Mouse (Mus musculus) Muller cell, postnatal 12 days (primary cell): ENCODE data around the gene Tgm2.

ENCODE experiments used
- DNase-seq: peaks from one replicate; pipeline ENCODE4 v3.0.0-alpha.2; 2015; ENCODE audit errors: inconsistent ontology term

The Tgm2 gene

GRCm38 (mm10) chr2:158141271-158141670 is 5.0 kb downstream of the Tgm2 start:
- no peak for DNase-seq

DNA sequence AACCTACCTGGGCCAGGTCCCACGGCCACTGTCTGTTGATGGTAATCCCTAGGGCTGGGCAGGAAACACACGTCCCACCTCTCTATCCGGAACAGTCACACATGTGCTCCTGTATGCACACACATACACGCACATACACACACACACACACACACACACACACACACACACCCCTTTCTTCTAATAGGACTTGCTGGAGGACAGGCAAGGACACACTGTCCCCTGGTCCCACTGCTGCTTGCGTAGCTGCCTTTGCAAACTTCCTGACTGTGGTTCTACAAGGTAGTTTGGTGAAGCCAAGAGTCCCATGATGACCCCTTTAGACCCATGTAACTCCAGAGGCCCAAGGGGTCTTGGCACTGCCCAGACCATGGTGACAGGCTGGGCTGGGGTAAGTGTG is 5.6 kb downstream of the Tgm2 start:
- DNase-seq, result no peak

DNA sequence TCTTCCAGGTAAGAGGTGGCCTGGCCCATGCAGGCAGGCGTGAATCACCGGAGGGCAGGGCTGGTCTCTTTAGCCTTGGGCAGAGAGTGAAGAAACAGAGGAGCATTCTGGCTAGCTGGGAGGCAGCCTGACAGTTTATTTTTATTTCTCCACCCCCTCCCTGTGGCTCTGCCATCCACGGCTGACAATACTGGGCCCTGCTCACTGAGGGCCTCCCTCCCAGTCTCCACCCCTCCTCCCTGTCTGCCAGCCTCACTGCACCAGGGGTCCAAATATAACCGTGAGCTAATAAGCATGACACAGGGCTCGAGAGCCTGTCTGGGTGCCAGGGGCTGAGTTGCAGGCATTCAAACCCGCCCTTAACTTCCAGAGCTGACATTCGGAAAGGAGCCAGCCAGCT is 6.6 kb downstream of the Tgm2 start:
- peak; percentile 97 for DNase-seq

DNA sequence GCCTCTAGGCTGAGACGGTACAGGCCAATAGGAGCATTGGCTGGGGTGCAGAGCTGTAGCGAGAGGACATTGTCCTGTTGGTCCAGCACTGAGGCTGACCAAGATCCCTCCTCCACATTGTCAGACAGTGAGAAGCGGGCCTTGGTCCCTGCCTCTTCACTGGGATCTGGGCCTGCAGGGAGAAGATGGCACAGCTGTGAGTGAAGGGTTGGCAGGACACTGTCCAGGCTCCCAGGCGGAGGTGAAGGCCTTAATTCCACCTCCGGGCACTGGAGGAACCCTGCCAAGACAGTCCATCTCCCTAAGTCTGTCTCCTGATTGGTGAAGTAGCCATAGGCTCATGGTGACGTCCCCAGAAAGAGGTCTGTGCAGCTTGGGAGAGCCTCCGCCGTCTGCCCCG is 7.5 kb downstream of the Tgm2 start:
- no peak for DNase-seq

GRCm38 (mm10) chr2:158137771-158138170 is 8.5 kb downstream of the Tgm2 start:
- DNase-seq, result no peak

DNA sequence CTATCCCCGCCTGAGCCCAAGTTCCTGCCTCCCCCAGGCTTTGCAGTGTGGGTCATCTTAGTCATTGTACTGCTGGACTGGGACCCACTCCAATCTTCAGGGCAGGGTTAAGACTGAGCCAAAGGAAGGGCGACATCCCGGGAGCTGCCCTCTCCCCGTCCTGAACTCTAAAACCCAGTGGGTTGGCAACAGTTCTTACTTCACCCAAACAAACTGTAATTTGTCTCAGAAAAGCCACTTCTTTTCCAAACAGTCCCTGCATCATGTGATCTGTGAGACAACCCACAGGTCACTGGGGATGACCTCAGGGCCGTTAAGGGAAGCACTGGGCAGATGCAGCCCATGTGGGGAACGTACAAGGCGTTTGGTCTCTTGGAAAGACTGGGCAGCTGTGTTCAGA is 10.0 kb downstream of the Tgm2 start:
- peak; percentile 67 for DNase-seq

DNA sequence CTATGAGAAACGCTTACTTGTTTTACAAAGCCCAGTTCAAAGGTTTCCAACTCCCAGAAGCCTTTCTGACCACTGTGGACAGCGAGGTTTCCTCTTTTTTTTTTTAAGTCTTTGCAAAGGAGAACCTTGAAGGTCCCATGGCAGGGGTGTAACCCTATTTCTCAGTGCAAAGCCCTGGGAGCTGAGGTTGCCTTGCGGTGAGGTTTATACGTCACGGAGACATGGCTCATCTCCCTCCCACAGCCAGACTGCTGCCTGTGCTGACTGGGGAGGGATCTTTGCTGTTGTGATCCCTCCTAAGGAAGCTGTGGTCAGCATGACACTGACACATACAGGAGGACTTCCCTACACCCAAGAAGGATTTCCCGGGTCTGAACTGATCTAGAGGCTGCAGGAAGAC is 13.2 kb downstream of the Tgm2 start:
- DNase-seq, result no peak

- DNase-seq, result no peak
Measured at GRCm38 (mm10) chr2:158132320-158132719, 13.9 kb downstream of the Tgm2 start.

DNA sequence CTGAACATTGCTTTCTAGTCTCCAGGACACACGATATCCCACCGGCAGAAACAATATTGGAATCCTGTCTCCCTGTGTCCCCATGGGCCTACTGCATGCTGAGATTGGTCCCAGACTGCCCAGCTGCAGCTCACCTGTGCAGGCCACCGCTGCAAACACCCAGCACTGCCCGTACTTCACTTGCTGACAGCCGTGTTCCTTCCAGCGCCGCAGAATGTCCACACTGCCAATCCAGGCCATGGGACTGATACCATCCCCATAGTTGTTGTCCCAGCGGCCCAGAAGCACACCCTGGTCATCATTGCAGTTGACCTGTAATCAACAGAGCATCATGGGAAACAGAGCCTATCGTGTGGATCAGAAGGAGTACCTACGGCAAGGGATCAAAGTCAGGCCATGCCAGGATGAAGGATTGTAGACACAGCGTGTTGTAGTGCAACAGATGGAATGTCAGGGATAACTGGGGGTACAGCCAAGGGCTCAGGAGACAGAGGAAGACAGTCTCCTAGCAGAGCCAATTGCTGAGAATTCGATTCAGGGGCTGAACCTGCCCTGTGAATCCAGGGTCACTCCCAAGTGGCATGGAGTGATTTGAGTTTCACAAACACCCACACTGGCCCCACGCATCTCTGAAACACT is 14.9 kb downstream of the Tgm2 start:
- DNase-seq, result no peak

DNA sequence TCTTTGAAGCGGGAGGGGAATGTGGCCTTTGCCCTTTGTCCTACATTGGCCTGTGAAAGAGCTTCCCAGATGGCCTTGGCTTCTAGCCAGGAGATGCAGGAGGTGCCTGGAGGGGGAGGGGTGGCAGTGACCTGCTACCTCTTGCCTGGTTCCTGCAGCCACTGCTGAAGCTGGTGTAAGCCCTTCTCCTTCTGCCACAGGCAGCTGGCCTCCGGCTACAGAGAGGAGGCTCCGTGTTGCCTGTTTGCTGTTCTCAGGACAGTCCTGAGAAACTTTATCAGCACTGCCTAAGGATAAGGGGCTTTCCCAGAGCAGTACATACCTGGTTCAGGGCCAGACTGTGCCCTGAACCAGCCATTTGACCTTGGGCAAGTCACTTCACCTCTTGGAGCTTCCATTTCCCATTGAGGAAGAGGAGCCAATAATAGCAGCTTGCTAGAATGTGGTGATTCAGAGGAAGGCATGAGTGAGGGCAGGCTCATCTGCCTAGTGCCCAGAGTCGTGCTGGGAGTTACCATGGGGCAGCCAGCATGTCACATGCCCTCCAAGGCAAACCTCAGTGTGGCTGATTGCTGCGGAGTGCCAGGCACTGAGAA is 15.7 kb downstream of the Tgm2 start:
- DNase-seq, result peak; percentile 88

DNA sequence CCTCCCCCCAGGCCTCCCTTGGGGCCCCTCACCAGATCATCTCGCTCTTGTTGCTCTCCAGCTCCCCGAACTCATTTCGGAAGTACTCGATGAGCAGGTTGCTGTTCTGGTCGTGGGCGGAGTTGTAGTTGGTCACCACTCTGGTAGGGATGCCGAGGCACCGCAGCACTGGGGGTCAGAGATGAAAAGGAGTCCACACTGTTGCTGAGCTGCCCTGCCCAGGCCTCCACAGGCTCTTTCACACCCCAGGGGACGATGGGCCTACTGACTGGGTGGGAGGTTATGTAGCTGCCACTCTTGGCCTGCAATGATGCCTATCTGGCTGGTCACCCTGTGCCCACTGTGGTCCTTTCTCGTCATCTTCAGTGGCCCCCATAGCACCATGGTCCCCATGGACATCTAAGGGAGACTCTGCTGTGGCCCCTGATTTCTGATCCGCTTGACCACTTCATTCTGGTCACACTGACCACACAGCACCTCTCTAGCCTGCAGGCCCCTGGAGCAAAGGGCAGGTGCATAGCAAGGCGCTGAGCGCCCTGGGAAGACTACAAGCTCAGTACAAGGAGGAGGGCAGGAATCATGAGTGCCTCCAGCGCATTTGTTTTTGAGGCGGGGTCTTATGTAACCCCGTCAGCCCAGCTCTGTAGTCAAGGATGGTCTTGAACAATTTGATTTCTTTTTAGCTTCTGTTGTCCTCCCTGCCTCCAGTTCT is 16.8 kb downstream of the Tgm2 start:
- DNase-seq, result no peak

DNA sequence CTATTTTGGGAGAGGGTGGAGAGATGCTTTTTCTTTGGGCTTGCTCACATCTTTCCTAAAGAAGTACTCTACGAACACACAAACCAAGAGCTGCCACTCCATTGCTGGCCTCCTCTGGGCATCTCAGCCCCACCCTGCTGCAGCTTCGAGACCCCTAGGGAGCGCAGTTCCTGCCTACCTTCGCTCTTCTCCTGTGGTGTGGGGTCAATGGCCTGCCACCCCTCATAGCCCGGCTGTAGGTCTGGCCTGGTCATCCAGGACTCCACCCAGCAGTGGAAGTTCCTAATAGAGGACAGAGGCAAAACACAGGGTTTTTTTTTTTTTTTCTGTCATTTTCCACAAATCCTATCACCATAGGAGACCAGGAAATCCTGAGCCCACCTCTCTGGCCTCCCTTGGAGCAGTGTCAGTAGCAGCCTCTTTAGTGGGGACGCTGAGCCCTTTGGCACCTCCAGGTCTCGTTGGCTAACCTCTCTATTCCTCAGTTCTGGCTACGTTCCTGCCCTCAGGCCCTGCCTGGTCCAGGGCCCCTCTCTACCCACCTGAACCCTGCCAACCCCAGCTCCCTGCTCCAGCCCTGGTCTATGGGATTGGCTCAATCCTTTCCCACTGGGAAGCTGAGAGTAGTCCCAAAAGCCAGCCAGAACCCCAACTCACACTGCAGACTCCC is 17.6 kb downstream of the Tgm2 start:
- DNase-seq, result no peak

GRCm38 (mm10) chr2:158127872-158128271 is 18.4 kb downstream of the Tgm2 start:
- DNase-seq, result no peak

DNA sequence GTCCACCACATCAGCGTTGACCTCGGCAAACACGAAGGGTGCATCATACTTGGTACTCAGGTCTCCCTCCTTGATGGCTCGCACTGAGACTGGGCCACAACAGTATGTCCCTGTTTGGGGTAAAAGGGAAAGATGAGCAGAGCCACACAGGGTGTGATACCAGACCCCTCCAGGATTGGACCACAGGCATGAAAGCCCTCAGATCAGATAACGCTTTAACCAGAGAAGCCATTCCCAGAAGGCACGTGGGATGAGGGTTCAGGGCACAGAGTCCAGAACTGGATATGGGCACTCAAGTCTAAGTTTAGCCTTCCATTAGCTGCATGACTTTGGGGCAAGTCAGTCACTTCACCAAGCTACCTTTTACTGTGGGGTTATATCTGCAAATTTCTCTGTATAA is 19.0 kb downstream of the Tgm2 start:
- DNase-seq, result no peak

DNA sequence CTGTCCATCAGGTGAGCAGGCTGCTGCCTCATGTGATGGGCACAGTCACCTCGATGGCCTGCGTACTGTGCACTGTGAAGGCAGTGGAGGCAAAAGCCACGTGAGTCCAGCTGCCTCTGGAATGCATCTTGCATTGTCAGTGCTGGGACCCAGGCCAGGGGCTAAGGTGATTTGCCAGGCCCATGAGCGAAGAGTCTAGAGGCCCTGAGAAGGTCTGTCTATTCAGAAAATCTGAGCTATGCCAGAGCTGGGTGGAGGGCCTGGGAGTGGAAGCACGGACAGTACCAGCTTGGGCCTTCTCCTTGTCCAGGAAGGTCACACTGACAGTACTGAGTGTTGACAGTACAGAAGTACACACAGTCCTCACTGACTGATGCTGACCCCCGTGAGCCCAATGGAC is 23.4 kb downstream of the Tgm2 start:
- peak; percentile 75 for DNase-seq

DNA sequence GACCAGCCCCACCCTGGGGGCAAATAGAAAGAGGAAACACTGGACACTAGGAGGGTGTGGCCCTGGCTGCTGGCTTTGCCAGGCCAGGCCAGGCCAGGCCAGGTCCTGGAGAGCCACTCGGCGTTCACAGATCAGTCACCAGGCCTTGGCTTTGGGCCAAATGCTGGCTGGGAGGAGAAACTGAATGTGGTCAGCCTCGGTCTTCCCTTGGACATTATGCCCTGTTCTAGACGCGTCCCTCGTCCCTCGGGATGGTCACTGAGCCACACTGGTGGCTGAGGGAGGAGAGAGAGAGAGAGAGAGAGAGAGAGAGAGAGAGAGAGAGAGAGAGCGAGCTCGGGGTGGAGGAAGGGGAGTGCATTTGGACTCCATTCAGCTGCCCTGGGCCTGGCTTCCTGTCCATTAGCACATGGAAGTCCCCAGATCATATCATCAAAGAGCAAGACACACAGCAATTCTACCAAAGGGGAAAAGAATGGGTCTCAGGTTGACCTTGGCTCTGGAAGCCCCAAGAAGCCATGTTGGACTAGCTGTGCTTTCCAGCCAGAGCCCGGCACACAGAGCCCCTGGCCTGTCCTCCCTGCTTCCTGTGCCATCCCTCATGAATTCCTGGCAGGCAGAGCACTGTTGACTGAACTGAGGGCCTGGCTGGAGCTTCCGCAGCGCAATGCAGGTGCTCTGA is 24.4 kb downstream of the Tgm2 start:
- DNase-seq, result peak; percentile 84

GRCm38 (mm10) chr2:158120868-158121267 is 25.4 kb downstream of the Tgm2 start:
- DNase-seq, result no peak

DNA sequence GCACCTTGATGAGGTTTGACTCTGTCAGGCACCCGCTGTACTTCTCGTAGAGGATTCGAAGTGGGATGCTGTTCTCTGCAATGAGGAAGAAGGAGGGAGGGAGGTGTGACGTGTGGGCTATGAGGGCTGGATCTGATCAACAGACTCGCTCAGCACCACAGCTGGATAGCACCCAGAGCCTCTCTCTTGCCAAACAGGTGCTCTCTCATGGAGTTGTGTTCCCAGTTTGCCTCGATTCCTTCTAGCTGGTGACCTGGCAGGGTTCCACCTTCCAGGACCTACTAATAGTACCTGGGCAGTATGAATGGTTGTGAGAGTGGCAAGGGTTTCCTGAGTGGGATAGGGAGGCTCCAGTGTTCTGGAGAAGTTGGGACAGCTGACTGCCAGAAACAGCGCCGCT is 26.0 kb downstream of the Tgm2 start:
- DNase-seq, result no peak

DNA sequence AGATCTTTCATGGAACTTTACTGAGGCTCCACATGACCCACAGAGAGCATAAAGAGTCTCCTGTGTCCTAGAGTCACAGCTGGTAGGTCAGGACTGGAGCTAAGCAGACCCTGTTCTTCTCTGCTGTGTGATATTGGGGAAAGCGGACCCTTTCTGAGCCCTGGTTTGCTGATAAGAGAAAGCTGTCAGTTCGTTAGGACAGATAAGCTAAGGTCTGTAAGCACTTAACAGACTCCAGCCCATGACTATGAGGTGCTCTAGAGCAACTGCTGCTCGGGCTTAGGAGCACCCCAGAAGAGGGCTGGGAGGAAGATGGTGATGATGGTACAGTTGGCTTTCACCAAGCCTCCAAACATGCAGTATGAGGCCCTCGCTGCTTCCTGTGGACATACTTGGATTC is 27.1 kb downstream of the Tgm2 start:
- no peak for DNase-seq

DNA sequence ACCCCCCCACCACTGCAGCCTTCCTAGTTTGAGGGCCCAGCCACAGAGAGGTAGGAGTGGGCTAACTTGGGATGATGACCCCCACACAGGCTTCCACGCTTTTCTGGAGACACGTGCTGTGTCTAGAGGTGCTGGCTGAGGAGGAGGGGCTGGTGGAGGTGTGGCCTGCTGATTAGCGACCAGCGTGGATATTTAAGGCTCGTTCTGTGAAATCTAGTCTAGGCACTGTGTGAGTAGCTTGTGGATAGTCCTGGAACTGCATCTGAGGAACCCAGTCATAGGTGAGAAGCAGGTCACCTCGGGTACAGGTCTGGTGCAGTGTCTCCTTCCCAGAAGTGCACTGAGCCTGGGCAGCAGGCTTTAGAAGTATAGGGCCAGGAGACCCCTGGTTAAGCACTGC is 29.6 kb downstream of the Tgm2 start:
- DNase-seq, result no peak

- DNase-seq, result no peak
Measured at GRCm38 (mm10) chr2:158115838-158116453, 30.3 kb downstream of the Tgm2 start.

DNA sequence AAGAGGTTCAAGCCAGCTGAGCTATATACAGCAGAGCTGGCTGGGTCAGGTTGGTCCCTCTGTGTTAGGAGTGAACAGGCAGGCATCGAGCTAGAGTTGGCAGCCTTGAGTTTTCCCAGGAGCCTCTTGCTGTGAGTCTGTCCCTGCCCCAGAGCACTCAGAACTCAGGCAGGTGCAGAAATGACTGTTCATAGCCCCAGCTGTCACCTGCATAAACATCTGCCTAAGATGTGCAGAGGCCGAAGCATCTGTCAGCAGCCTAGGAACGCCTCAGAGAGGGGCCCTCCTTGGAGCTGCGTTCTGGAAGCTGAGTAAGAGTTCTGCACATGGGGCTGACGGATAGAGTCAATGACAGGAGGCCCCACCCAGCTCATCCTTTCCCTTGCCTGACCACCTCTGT is 31.3 kb downstream of the Tgm2 start:
- no peak for DNase-seq
